Mouse (Mus musculus) natural killer cell, adult 2 months (primary cell): ENCODE measurements around the gene Katnb1.

Experiments used
- DNase-seq, 2 experiments: peaks; one replicate each; pipeline ENCODE4 v3.0.0; 2022; ENCODE audit warnings: low spot score in 2 of 2

Gene Katnb1

GRCm38 (mm10) chr8:95141026-95141425 lies 60.0 kb downstream of the Katnb1 start:
- no peak for DNase-seq

- DNase-seq = no peak
These were observed 60.6 kb downstream of the Katnb1 start for GRCm38 (mm10) chr8:95141469-95142074.

GRCm38 (mm10) chr8:95142075-95142831 lies 61.3 kb downstream of the Katnb1 start:
- peak; percentile 61 to 65 for DNase-seq

- no peak for DNase-seq
These were observed 62.2 kb downstream of the Katnb1 start for GRCm38 (mm10) chr8:95142985-95143804.

- no peak for DNase-seq
These were observed 63.0 kb downstream of the Katnb1 start for GRCm38 (mm10) chr8:95143805-95144630.

GRCm38 (mm10) chr8:95144631-95145015 lies 63.6 kb downstream of the Katnb1 start:
- DNase-seq = no peak

- no peak for DNase-seq
These were observed 65.2 kb downstream of the Katnb1 start for GRCm38 (mm10) chr8:95146044-95146745.

GRCm38 (mm10) chr8:95146846-95147245 lies 65.9 kb downstream of the Katnb1 start:
- no peak for DNase-seq

GRCm38 (mm10) chr8:95149426-95149825 lies 68.4 kb downstream of the Katnb1 start:
- DNase-seq = peak; percentile 32 to 38

- DNase-seq = no peak
These were observed 69.6 kb downstream of the Katnb1 start for GRCm38 (mm10) chr8:95150608-95151007.
